Mouse (Mus musculus) limb, embryonic 15.5 days (tissue): Measurements from ENCODE around the gene Rubcnl. TPM values are rescaled to one million over a fixed set of nuclear protein-coding genes. Genes with fewer than 3 reads are reported as not detected.
A peak's percentile ranks its signal among the peaks of the same experiment; 100 is the strongest.

Experiments
- ATAC-seq: fragments of 200-750 bp; cut with Nextera tagmentation; 2 replicates; pipeline ENCODE4 v1.8.0; 2017; ENCODE audit warnings: low read depth, moderate TSS enrichment; ENCODE audit not compliant: insufficient number of reproducible peaks, low FRiP score, low TSS enrichment
- H3K27ac ChIP-seq: fragments of 300-500 bp; sonication (generic); 2 replicates; pipeline ENCODE4 v1.5.1; 2015; ENCODE audit warnings: moderate library complexity, mild to moderate bottlenecking, inconsistent platforms
- H3K27me3 ChIP-seq: fragments of 300-500 bp; sonication (generic); 2 replicates; pipeline ENCODE4 v1.6.1; 2015; ENCODE audit warnings: inconsistent platforms
- H3K36me3 ChIP-seq: fragments of 300-500 bp; sonication (generic); 2 replicates; pipeline ENCODE4 v1.6.1; 2015; ENCODE audit warnings: inconsistent platforms
- H3K4me1 ChIP-seq: fragments of 300-500 bp; sonication (generic); 2 replicates; pipeline ENCODE4 v1.6.1; 2015; ENCODE audit warnings: inconsistent platforms
- H3K4me2 ChIP-seq: fragments of 300-500 bp; sonication (generic); 2 replicates; pipeline ENCODE4 v1.6.1; 2015; ENCODE audit warnings: mild to moderate bottlenecking, inconsistent platforms
- H3K4me3 ChIP-seq: fragments of 300-500 bp; sonication (generic); 2 replicates; pipeline ENCODE4 v1.5.1; 2015; ENCODE audit warnings: mild to moderate bottlenecking, inconsistent platforms
- H3K9ac ChIP-seq: fragments of 300-500 bp; sonication (generic); 2 replicates; pipeline ENCODE4 v1.6.1; 2015; ENCODE audit warnings: inconsistent platforms
- H3K9me3 ChIP-seq: fragments of 300-500 bp; sonication (generic); 2 replicates; pipeline ENCODE4 v1.6.1; 2016; ENCODE audit warnings: inconsistent platforms
- WGBS: fragments of 180-500 bp; shearing (Covaris S2); methylation state at CpG from one replicate; pipeline ENCODE4 v1.1.7; 2015; 5-methylcytosine and 5-hydroxymethylcytosine counted together
- polyA plus RNA-seq: library from polyadenylated mRNA; unstranded; fragments of >200 nt; fragmentation: Nextera tagmentation; extraction: Ambion mirVana; gene quantifications from 2 replicates; pipeline ENCODE4 v1.2.1, GENCODE M21; 2015

Gene Rubcnl
- polyA plus RNA-seq, 1 experiment from 2014 or later: 1.3 TPM

- Histone ChIP-seq H3K4me2 (no peak overlapping the region), H3K9ac (no peak overlapping the region), H3K4me3 (no peak overlapping the region), H3K36me3 (no peaks in the 10 kb centered on the region), H3K27ac (no peak overlapping the region), H3K9me3 (no peaks in the 10 kb centered on the region), H3K4me1 (no peaks in the 10 kb centered on the region), H3K27me3 (no peaks in the 10 kb centered on the region)
- no peak for ATAC-seq
- 0% methylated on average over 1 of the region's 1 CpGs for WGBS
Measured at GRCm38 (mm10) chr14:74990504-74990903, 25.3 kb upstream of the Rubcnl start.

GRCm38 (mm10) chr14:74996556-74996955 lies 19.3 kb upstream of the Rubcnl start:
- Histone ChIP-seq H3K4me2 (no peak overlapping the region), H3K27ac (no peak overlapping the region), H3K4me1 (0 out of 2 replicates have a peak, but pooled peaks cover 1% of the 10 kb centered on the region), H3K27me3 (no peaks in the 10 kb centered on the region), H3K9me3 (no peaks in the 10 kb centered on the region), H3K36me3 (no peaks in the 10 kb centered on the region), H3K4me3 (no peak overlapping the region), H3K9ac (no peak overlapping the region)
- WGBS: 32% methylated on average over 3 of the region's 3 CpGs
- no peak for ATAC-seq

GRCm38 (mm10) chr14:74997041-74997440 lies 18.8 kb upstream of the Rubcnl start:
- no peak for ATAC-seq
- Histone ChIP-seq H3K4me2 (no peak overlapping the region), H3K27ac (no peak overlapping the region), H3K9ac (no peak overlapping the region), H3K36me3 (no peaks in the 10 kb centered on the region), H3K4me1 (0 out of 2 replicates have a peak, but pooled peaks cover 5% of the 10 kb centered on the region), H3K4me3 (no peak overlapping the region), H3K9me3 (no peaks in the 10 kb centered on the region), H3K27me3 (no peaks in the 10 kb centered on the region)
- 88% methylated on average over 2 of the region's 2 CpGs for WGBS

GRCm38 (mm10) chr14:75001364-75001763 lies 14.5 kb upstream of the Rubcnl start:
- no peak overlapping the region for H3K9ac ChIP-seq
- H3K4me1 ChIP-seq: 0 out of 2 replicates have a peak, but pooled peaks cover 5% of the 10 kb centered on the region
- no peaks in the 10 kb centered on the region for H3K9me3 ChIP-seq
- no peak overlapping the region for H3K4me3 ChIP-seq
- H3K27me3 ChIP-seq: no peaks in the 10 kb centered on the region
- no peak for ATAC-seq
- H3K4me2 ChIP-seq: no peak overlapping the region
- no peaks in the 10 kb centered on the region for H3K36me3 ChIP-seq
- H3K27ac ChIP-seq: no peak overlapping the region
- 63% methylated on average over 6 of the region's 6 CpGs for WGBS

GRCm38 (mm10) chr14:75003356-75003755 lies 12.5 kb upstream of the Rubcnl start:
- no peaks in the 10 kb centered on the region for H3K36me3 ChIP-seq
- H3K9me3 ChIP-seq: no peaks in the 10 kb centered on the region
- no peak overlapping the region for H3K9ac ChIP-seq
- H3K27ac ChIP-seq: no peak overlapping the region
- 0 out of 2 replicates have a peak, but pooled peaks cover 5% of the 10 kb centered on the region for H3K4me1 ChIP-seq
- no peaks in the 10 kb centered on the region for H3K27me3 ChIP-seq
- no peak overlapping the region for H3K4me2 ChIP-seq
- 79% methylated on average over 3 of the region's 3 CpGs for whole genome bisulfite sequencing
- no peak for ATAC-seq
- H3K4me3 ChIP-seq: no peak overlapping the region

GRCm38 (mm10) chr14:75005478-75006199 lies 10.2 kb upstream of the Rubcnl start:
- no peak overlapping the region for H3K27ac ChIP-seq
- no peak overlapping the region for H3K4me2 ChIP-seq
- ATAC-seq: no peak
- H3K36me3 ChIP-seq: no peaks in the 10 kb centered on the region
- no peak overlapping the region for H3K4me3 ChIP-seq
- 0 out of 2 replicates have a peak, but pooled peaks cover 5% of the 10 kb centered on the region for H3K4me1 ChIP-seq
- H3K9me3 ChIP-seq: no peaks in the 10 kb centered on the region
- H3K27me3 ChIP-seq: no peaks in the 10 kb centered on the region
- no peak overlapping the region for H3K9ac ChIP-seq
- 86% methylated on average over 2 of the region's 2 CpGs for WGBS

GRCm38 (mm10) chr14:75010346-75010745 lies 5.5 kb upstream of the Rubcnl start:
- Histone ChIP-seq H3K27ac (no peak overlapping the region), H3K9me3 (no peaks in the 10 kb centered on the region), H3K36me3 (no peaks in the 10 kb centered on the region), H3K4me3 (no peak overlapping the region), H3K4me2 (no peak overlapping the region), H3K27me3 (no peaks in the 10 kb centered on the region), H3K9ac (no peak overlapping the region), H3K4me1 (no peaks in the 10 kb centered on the region)
- 46% methylated on average over 4 of the region's 4 CpGs for WGBS
- ATAC-seq: no peak

GRCm38 (mm10) chr14:75010986-75011655 lies 4.7 kb upstream of the Rubcnl start:
- H3K27ac ChIP-seq: no peak overlapping the region
- no peaks in the 10 kb centered on the region for H3K4me1 ChIP-seq
- H3K4me2 ChIP-seq: no peak overlapping the region
- no peaks in the 10 kb centered on the region for H3K27me3 ChIP-seq
- H3K36me3 ChIP-seq: no peaks in the 10 kb centered on the region
- H3K4me3 ChIP-seq: no peak overlapping the region
- no peaks in the 10 kb centered on the region for H3K9me3 ChIP-seq
- H3K9ac ChIP-seq: no peak overlapping the region
- WGBS: 40% methylated on average over 8 of the region's 8 CpGs
- ATAC-seq: no peak

GRCm38 (mm10) chr14:75016715-75017020 lies 841 bp downstream of the Rubcnl start:
- Histone ChIP-seq H3K27me3 (no peaks in the 10 kb centered on the region), H3K27ac (no peak overlapping the region), H3K4me1 (peaks cover 5% of the 10 kb centered on the region; the same call in 1 of the 2 replicates), H3K4me3 (peak overlapping the region; percentile 58), H3K4me2 (peak overlapping the region; percentile 94), H3K9ac (peak overlapping the region; percentile 50; the same call in 1 of the 2 replicates), H3K9me3 (no peaks in the 10 kb centered on the region), H3K36me3 (no peaks in the 10 kb centered on the region)
- no peak for ATAC-seq
- WGBS: 71% methylated on average over 9 of the region's 9 CpGs

- Histone ChIP-seq H3K4me2 (no peak overlapping the region), H3K4me1 (peaks cover 5% of the 10 kb centered on the region; the same call in 1 of the 2 replicates), H3K9me3 (no peaks in the 10 kb centered on the region), H3K27ac (no peak overlapping the region), H3K36me3 (no peaks in the 10 kb centered on the region), H3K4me3 (no peak overlapping the region), H3K9ac (no peak overlapping the region), H3K27me3 (no peaks in the 10 kb centered on the region)
- ATAC-seq: no peak
- WGBS: 95% methylated on average over 7 of the region's 7 CpGs
Measured at GRCm38 (mm10) chr14:75017277-75017676, 1.4 kb downstream of the Rubcnl start.

GRCm38 (mm10) chr14:75017877-75018825 lies 2.3 kb downstream of the Rubcnl start:
- Histone ChIP-seq H3K27ac (no peak overlapping the region), H3K4me1 (peaks cover 5% of the 10 kb centered on the region; the same call in 1 of the 2 replicates), H3K36me3 (no peaks in the 10 kb centered on the region), H3K4me3 (no peak overlapping the region), H3K9ac (no peak overlapping the region), H3K27me3 (no peaks in the 10 kb centered on the region), H3K9me3 (no peaks in the 10 kb centered on the region), H3K4me2 (no peak overlapping the region)
- WGBS: 83% methylated on average over 18 of the region's 18 CpGs
- ATAC-seq: no peak
